Mouse (Mus musculus): ENCODE data around the gene Eri2. TPM values are rescaled to one million over a fixed set of nuclear protein-coding genes. Genes with fewer than 3 reads are reported as not detected.
A peak's percentile ranks its signal among the peaks of the same experiment; 100 is the strongest.
"Not testable (repeated sequence)": the region's sequence is repeated elsewhere in the genome, so short reads cannot be mapped to it uniquely, and the experiment has no call there.

The Eri2 gene
- polyA plus RNA-seq, 1 experiment from 2014 or later = 19.2 TPM

- Histone ChIP-seq H3K9ac (no peak overlapping the region), H3K4me3 (replicated peaks) (no peak overlapping the region), H3K27me3 (replicated peaks) (no peaks in the 10 kb centered on the region), H3K9me3 (no peaks in the 10 kb centered on the region), H3K27ac (no peak overlapping the region), H3K4me1 (peaks cover under 1% of the 10 kb centered on the region; the same call in 1 of the 2 replicates), H3K36me3 (no peaks in the 10 kb centered on the region), H3K4me2 (no peak overlapping the region)
- 83% methylated on average over 2 of the region's 2 CpGs for WGBS
- no peak for ATAC-seq (ENCODE audit: insufficient read depth, low FRiP score, low read depth)
Observed at GRCm38 (mm10) chr7:119738877-119739276, 55.0 kb downstream of the Eri2 start.

GRCm38 (mm10) chr7:119731262-119731661 lies 62.6 kb downstream of the Eri2 start:
- WGBS = 78% methylated on average over 4 of the region's 4 CpGs
- not testable (repeated sequence) for H3K27me3 ChIP-seq (replicated peaks); H3K4me1 ChIP-seq; H3K9ac ChIP-seq; H3K27ac ChIP-seq; H3K4me3 ChIP-seq (replicated peaks); H3K9me3 ChIP-seq; H3K36me3 ChIP-seq; ATAC-seq (ENCODE audit: insufficient read depth, low FRiP score, low read depth); H3K4me2 ChIP-seq

- Histone ChIP-seq H3K27ac (no peak overlapping the region), H3K9me3 (no peaks in the 10 kb centered on the region), H3K4me3 (replicated peaks) (no peak overlapping the region), H3K27me3 (replicated peaks) (no peaks in the 10 kb centered on the region), H3K4me2 (no peak overlapping the region), H3K4me1 (no peaks in the 10 kb centered on the region), H3K9ac (no peak overlapping the region), H3K36me3 (no peaks in the 10 kb centered on the region)
- ATAC-seq (ENCODE audit: insufficient read depth, low FRiP score, low read depth) = no peak
- WGBS = 80% methylated on average over 2 of the region's 2 CpGs
Observed at GRCm38 (mm10) chr7:119727621-119728020, 66.2 kb downstream of the Eri2 start.

DNA sequence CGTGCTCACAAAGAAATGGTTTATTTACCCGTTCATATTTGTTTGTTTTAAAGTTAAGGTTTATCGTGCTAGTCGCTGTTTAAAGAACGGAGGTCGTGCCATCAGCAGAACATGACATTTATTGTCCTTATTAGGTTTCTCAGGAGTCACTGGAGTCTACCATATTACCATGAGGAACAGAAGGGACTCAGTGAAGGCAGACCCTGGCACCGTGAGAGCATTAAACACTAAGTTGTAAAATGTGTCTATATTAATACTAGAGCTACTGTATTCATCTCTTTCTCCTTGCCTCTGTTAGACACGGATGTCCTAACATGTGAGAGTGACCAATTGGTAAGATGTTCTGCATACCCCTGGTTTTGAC lies 72.9 kb downstream of the Eri2 start:
- H3K27ac ChIP-seq = no peak overlapping the region

GRCm38 (mm10) chr7:119720253-119720946 lies 73.5 kb downstream of the Eri2 start, which contains the start of gene Thumpd1:
Gene Thumpd1, minus strand, starts transcription at chr7:119720798.
- Histone ChIP-seq H3K9me3 (no peaks in the 10 kb centered on the region), H3K27me3 (replicated peaks) (no peaks in the 10 kb centered on the region), H3K4me3 (replicated peaks) (peak within 1 kb of the TSS; percentile 96), H3K4me1 (peaks cover 3% of the 10 kb centered on the region; the same call in 1 of the 2 replicates), H3K9ac (peak within 1 kb of the TSS; percentile 64), H3K36me3 (peaks cover 28% of the 10 kb centered on the region), H3K27ac (peak within 1 kb of the TSS; percentile 44; the same call in 1 of the 2 replicates), H3K4me2 (peak within 1 kb of the TSS; percentile 78)
- peak; percentile 93 for ATAC-seq (ENCODE audit: insufficient read depth, low FRiP score, low read depth)
- under 1% methylated on average over 60 of the region's 60 CpGs for WGBS

More for the DNA sequence above, 72.9 kb downstream of the Eri2 start:
- 0 out of 2 replicates have a peak, but pooled peaks have one; percentile 5 for ATAC-seq (ENCODE audit: insufficient read depth, low FRiP score, low read depth)
- 11% methylated on average over 8 of the region's 8 CpGs for WGBS
- H3K4me2 ChIP-seq = peak overlapping the region; percentile 78
- peak overlapping the region; percentile 96 for H3K4me3 ChIP-seq (replicated peaks)
- H3K9me3 ChIP-seq = no peaks in the 10 kb centered on the region
- no peak overlapping the region; the same call in 1 of the 2 replicates for H3K9ac ChIP-seq
- H3K27me3 ChIP-seq (replicated peaks) = no peaks in the 10 kb centered on the region
- H3K4me1 ChIP-seq = peaks cover 3% of the 10 kb centered on the region; the same call in 1 of the 2 replicates
- peaks cover 23% of the 10 kb centered on the region for H3K36me3 ChIP-seq

Other genes with a start within 250 kb of the Eri2 start
- gene Acsm2, start 239.7 kb downstream of the Eri2 start, polyA plus RNA-seq (2015; fragmentation: Nextera tagmentation; extraction: Ambion mirVana) = not detected in 2 replicates
- 0.42 TPM in 1 of 2 replicates, not detected in the other for gene Acsm1, start 187.0 kb downstream of the Eri2 start, polyA plus RNA-seq (2015; fragmentation: Nextera tagmentation; extraction: Ambion mirVana)
- gene Acsm4, start 104.0 kb downstream of the Eri2 start, polyA plus RNA-seq (2015; fragmentation: Nextera tagmentation; extraction: Ambion mirVana) = not detected in 2 replicates
- 64.4 and 65.8 TPM in 2 replicates for gene Thumpd1, start 73.3 kb downstream of the Eri2 start, polyA plus RNA-seq (2015; fragmentation: Nextera tagmentation; extraction: Ambion mirVana)
- 9.6 and 15.6 TPM in 2 replicates for gene Acsm3, start 33.1 kb downstream of the Eri2 start, polyA plus RNA-seq (2015; fragmentation: Nextera tagmentation; extraction: Ambion mirVana)
- gene Rexo5, start 52 bp downstream of the Eri2 start, polyA plus RNA-seq (2015; fragmentation: Nextera tagmentation; extraction: Ambion mirVana) = 20.4 and 20.7 TPM in 2 replicates
- gene Lyrm1, start 101.8 kb upstream of the Eri2 start, polyA plus RNA-seq (2015; fragmentation: Nextera tagmentation; extraction: Ambion mirVana) = 6.9 and 7.8 TPM in 2 replicates
- gene Dcun1d3, start 102.2 kb upstream of the Eri2 start, polyA plus RNA-seq (2015; fragmentation: Nextera tagmentation; extraction: Ambion mirVana) = 9.0 and 9.8 TPM in 2 replicates

All from stomach, embryonic 15.5 days (tissue).